Mouse (Mus musculus): Measurements from ENCODE around the gene Zfp978.
"Not testable (repeated sequence)": the region's sequence is repeated elsewhere in the genome, so short reads cannot be mapped to it uniquely, and the experiment has no call there.

Zfp978 gene

DNA sequence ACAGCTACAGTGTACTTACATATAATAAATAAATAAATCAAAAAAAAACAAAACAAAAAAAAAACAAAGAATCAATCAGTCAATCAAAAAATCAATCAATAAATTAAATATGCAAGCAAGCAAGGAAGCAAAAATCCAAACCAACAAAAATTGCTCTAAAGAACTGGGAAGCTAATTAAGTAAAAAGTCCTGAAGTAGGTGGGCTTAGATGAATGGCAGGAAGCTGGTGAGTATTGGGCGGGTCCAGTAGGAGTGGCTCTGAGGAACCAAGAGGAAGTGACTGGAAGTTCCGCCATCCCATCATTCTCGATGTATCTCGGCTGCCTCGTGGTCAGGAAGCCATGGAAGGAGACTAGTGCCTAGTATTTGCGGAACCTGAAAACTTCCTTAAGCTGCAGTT, at the start of gene Zfp978:
TSS of gene Zfp978 (plus strand) at position 301 of the 400 bp plus-strand sequence.
- in situ Hi-C loops (cut with MboI) = not testable (repeated sequence)

DNA sequence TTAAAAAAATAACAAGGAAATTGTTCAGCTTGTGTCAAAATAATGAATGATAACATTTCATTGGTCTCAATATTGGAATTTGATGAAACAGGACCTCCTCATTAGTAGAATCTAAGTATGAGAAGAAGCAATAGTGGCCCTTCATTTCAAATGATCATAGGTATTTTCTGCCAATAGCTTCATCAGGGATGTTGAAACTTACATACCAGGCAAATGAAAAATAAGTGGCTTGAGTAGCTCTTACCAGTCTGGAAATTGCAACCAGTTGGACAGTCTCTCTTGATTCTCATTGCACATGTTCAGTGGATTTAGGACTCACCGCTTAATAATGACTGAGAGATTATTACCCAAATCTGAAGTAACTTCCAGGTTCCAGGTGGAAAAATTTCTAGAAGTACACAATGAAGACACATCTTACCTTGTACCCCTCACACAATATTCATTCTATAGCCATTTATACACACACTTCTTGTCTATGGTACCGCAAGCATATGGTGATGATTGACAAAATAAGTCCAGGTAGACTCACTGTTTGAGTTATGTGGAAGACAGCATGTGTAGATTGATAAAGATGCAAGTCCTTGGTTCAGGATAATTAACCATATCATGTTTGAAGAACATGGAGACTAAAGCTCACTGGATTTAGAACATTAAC, 25.9 kb upstream of the Zfp978 start:
- in situ Hi-C loops (cut with MboI) = loop anchor here (25.0 kb wide), 1 partner anchor 1798 kb away; no protein-coding TSS in a partner anchor

DNA sequence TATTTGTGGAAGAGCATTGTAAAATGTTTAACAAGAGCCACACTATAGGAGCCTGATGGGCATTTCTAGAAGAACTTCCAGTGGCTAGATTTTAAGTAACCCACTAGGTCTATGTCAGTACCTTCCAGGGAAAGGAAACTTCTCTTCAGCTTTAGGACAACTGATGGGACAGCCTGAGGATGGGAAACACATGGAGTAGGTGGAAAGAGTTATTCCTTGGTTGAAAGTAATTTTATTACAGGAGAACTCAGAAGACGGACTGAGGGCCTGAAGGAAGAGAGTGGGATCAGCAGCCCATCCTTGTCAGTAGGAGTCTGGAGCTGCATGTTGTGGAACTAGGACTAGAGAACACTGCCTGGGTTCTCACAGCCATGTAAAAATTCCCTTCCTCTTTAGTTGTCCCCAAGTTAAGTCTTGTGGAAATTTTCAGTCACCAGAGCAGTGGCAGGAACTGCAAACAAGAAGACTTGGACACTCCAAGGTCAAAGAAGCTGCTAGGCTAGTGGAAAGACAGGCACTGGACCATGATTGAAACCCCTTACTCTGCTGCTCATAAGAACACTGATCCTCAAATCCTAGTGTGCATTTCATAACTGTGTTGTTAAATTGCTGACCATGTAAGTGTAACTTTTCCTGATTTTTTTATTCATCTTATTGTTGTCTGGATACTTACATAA, 25.3 kb upstream of the Zfp978 start:
- in situ Hi-C loops (cut with MboI) = loop anchor here (25.0 kb wide), 1 partner anchor 1799 kb away; no protein-coding TSS in a partner anchor

DNA sequence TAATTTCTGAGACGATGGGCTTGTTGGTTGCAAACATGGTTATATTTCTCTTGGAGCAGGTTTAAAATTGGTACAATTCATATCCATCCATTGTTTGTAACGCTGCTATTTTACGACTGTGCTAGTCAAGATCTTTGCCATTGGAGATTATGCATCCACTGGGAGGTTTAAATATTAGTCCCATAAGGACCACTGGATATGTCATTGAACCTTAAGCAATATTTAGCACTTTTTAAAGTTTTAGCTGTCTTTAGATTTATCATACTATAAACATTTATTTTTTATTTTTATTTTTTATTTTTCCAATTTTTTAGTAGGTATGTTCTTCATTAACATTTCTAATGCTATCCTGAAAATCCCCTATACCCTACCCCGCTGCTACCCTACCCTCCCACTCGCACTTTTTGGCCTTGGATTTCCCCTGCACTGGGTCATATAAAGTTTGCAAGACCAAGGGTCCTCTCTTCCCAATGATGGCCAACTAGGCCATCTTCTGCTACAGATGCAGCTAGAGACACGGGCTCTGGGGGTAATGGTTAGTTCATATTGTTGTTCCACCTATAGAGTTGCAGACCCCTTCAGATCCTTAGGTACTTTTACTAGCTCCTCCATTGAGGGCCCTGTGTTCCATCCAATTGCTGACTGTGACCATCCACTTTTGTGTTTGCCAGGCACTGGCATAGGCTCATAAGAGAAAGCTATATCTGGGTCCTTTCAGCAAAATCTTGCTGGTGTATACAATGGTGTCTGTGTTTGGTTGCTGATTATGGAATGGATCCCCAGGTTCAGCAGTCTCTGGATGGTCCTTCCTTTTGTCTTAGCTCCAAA, 24.5 kb upstream of the Zfp978 start:
- in situ Hi-C loops (cut with MboI) = loop anchor here (25.0 kb wide), 1 partner anchor 1799 kb away; no protein-coding TSS in a partner anchor

DNA sequence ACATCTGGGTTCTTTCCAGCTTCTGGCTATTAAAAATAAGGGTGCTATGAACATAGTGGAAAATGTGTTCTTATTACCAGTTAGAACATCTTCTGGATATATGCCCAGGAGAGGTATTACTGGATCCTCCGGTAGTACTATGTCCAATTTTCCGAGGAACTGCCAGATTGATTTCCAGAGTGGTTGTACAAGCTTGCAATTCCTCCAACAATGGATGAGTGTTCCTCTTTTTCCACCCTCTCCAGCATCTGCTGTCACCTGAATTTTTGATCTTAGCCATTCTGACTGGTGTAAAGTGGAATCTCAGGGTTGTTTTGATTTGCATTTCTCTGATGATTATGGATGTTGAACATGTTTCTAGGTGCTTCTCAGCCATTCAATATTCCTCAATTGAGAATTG, 23.6 kb upstream of the Zfp978 start:
- in situ Hi-C loops (cut with MboI) = loop anchor here (25.0 kb wide), 1 partner anchor 1800 kb away; no protein-coding TSS in a partner anchor

DNA sequence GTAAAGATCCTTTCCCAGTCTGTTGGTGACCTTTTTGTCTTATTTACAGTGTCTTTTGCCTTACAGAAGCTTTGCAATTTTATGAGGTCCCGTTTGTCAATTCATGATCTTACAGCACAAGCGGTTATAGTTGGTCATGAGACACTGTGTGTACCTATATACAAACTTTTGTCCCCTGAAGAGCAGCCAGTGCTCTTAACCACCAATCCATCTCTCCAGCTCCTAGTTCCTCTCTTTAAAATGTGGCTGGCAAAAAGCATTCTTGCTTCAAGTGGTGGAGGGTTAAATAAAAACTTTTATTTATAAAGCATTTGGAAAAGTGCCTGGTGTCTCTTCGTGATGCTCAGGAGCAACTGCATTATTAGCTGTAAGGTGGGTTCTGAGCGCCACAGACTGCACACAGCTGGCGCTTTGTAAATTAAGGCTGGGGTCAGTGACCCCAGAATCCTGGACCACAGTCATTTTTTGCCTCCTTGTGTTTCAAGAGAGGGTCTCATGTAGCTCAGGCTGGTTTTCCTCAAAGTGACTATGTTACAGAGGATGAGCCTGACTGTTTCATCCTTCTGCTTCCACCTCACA, 23.0 kb upstream of the Zfp978 start:
- in situ Hi-C loops (cut with MboI) = loop anchor here (25.0 kb wide), 1 partner anchor 1801 kb away; no protein-coding TSS in a partner anchor

DNA sequence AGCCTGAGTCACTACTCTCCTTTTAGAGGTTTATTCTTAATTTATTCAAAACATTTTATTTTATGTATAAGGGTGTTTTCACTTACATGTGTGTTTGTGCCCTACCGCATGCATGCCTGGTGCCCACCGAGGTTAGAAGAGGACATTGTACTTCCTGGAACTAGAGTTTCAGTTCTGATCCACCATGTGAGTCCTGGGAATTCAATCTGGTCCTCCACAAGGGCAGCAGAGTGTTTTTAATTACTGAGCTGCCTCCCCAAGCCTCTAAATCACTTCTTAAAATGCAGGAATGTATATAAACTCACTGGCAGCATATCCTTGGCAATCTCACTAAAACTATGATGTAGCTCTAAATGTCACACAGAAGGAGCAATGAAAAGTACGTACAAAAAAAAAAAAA, 22.4 kb upstream of the Zfp978 start:
- in situ Hi-C loops (cut with MboI) = loop anchor here (25.0 kb wide), 1 partner anchor 1801 kb away; no protein-coding TSS in a partner anchor

DNA sequence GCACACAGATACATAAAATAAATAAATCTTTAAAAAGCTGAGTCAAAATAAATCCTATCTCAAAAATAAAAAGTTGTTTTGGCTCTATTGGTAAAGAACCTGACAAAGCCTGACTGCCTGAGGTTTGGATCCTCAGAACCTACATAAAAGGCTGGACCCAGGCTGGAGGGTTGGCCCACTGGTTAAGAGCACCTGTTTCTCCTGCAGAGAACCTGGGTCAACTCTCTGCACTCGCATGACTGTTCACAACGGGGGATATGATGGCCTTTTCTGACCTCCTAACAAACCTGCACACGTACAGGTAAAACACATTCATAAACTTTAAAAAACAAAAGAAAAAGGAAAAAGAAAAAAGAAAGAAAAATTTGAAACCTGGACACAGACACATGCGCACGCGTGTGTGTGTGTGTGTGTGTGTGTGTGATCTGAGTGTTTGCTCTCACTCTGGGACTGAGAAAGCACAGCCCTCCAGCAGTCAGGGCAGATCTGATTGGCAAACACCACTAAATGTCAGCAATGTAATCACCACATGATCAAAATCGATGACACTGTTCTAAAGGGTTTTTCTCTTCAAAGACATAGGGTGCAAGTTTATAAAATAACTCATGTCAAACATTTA, 21.4 kb upstream of the Zfp978 start:
- in situ Hi-C loops (cut with MboI) = loop anchor here (25.0 kb wide), 1 partner anchor 1802 kb away; no protein-coding TSS in a partner anchor

DNA sequence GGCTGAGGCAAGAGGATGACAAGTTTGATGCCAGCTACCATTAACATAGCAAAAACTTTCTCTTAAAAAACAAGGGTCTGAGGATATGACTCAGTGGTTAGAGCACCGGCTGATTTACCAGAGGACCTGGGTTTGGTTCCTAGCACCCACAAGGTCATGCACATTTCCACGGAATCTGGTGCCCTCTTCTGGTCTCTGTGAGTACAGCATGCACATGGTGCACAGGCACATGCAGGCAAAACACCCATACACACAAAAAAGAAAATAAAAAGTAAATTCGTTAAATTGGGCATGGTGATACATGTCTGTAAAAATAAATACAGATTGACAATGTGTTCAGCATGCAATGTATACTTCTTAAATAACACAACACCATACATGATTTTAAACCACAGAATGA, 20.9 kb upstream of the Zfp978 start:
- in situ Hi-C loops (cut with MboI) = loop anchor here (25.0 kb wide), 1 partner anchor 1803 kb away; no protein-coding TSS in a partner anchor

DNA sequence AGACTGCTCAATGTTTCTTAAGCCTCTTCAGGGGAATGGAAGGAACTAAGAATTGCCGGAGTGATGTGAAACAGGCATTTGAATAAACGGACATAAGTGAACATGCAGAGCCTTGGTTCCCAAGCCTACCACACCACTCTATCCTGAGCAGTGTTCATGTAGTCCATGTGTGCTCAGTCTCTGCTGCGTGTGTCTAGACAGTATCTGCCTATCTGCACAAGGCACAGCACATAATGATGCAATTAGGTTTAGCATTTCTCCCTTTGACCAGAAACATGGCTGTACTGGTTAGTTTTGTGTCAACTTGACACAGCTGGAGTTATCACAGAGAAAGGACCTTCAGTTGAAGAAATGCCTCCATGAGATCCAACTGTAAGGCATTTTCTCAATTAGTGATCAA, 20.2 kb upstream of the Zfp978 start:
- in situ Hi-C loops (cut with MboI) = loop anchor here (25.0 kb wide), 1 partner anchor 1804 kb away; no protein-coding TSS in a partner anchor

DNA sequence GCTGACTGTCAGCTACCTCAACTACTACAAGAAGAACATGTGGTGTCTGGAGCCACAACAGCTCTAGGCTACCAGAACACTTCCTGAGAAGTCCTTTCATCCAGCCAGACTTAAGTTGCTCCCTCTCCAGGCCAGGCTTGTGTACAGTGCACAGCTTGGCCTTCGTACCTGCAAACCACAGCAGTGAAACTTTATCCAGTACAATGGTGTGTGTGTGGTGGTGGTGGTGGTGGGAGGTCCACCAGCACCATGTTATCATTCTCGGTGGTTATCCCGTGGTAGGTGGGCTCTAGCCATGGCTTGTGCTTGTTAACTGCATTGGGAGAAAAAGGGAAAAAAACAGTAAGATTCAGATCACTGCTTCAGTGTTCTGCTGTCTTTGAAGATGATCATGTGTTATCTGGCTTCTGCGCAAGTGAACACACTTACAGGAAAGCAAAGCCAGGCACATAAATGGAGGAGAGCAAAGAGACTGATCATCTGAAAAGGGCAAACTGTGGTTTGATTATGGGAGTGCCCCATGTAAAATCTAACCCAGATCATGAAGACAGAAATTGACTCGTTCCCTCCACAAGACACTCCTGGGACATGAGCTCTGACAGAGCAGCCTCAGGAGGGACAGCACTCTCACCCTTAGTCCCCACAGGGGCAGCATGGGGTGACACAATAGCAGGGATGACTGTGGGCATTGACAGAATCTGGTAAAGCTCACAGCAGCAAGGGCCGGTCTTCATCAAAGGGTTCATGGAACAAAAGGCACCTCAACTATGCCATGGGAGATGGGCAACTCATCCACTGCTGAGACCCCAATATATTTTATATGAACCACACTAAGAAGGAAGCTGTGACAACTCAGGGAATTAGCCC, 17.8 kb upstream of the Zfp978 start:
- in situ Hi-C loops (cut with MboI) = loop anchor here (25.0 kb wide), 1 partner anchor 1806 kb away; no protein-coding TSS in a partner anchor

DNA sequence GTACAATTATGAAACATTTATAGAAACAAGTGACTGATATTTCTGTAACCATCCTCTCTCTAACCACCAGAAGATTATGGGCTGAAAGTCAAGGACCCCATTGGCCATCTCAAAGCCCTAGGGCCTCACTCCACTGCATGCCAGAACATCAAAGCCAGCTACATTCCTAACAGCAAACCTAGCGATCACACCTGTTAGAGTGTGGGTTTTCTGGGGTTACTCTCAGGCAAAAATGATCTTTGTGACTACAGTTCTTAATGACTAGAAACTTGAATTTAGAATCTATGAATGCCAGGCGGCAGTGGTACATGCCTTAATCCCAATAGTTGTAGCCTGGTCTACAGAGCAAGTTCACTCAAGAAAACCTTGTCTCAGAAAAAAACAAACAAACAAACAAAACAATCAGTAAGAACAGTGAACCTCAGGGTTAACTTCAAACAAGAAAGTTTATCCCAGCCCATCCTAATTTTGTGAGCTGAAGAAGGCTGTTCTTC, 16.0 kb upstream of the Zfp978 start:
- in situ Hi-C loops (cut with MboI) = loop anchor here (25.0 kb wide), 1 partner anchor 1808 kb away; no protein-coding TSS in a partner anchor

DNA sequence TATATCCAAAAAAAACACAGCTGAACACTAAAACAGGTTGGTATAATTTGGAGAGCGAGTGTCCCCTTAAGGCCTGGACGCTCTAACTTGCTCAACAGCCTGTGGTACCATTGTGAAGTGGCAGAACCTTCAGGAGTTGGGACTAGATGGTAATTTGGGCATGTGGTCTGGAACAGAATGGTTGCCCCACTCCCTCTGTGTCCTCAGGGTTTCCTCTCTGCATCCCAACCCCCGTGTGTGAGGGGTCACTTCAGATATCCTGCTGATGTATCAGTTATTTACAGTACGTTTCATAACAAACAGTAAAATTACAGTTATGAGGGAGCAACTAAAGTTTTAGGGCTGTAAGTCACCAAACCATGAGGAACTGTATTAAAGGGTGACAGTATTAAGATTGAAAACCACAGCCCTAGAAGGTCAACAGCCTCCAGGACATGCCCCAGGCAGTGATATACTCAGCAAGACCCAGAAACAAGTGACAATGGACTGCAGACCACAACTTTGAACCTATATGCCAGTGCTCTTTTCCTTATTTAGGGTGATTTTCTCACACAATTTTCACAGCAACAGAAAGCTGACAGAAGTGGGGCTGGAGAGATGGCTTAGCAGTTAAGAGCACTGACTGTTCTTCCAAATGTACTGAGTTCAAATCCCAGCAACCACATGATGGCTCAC, 14.6 kb upstream of the Zfp978 start:
- in situ Hi-C loops (cut with MboI) = loop anchor here (25.0 kb wide), 1 partner anchor 1809 kb away; no protein-coding TSS in a partner anchor

DNA sequence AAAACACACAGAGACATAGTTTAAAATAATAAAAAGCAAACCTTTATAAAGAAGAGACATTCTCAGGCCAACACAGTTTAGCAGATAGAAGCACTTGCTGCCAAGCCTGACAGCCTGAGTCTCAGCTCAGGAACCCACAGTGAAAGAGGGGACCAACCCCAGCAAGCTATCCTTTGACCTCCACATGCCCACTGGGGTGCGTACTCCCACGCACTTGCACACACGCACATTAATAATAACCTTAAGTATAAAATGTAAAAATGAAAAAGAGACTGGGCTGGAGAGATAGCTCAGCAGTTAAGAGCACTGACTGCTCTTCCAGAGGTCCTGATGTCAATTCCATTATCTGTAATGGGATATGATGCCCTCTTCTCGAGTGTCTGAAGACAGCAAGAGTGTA, 13.8 kb upstream of the Zfp978 start:
- in situ Hi-C loops (cut with MboI) = loop anchor here (25.0 kb wide), 1 partner anchor 1810 kb away; no protein-coding TSS in a partner anchor

DNA sequence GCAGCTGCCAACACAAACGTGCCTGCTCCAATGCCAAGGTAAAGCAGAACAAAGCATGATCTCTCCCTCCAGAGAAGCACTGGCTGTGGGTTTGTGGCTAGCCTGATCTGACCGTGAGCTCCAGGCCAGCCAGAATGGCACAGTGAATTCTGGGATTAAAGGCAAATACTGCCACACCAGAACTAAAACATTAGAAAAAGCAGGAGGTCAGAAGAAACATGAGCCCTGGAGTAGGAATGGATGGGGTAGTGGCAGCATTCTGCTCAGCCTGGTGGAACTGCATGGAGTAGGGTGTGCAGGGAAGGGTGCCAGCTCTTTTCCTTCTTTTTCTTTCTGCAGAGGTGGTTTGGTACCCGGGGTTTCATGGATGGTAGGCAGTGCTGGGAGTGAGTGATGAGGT, 13.2 kb upstream of the Zfp978 start:
- in situ Hi-C loops (cut with MboI) = loop anchor here (25.0 kb wide), 1 partner anchor 1811 kb away; no protein-coding TSS in a partner anchor

DNA sequence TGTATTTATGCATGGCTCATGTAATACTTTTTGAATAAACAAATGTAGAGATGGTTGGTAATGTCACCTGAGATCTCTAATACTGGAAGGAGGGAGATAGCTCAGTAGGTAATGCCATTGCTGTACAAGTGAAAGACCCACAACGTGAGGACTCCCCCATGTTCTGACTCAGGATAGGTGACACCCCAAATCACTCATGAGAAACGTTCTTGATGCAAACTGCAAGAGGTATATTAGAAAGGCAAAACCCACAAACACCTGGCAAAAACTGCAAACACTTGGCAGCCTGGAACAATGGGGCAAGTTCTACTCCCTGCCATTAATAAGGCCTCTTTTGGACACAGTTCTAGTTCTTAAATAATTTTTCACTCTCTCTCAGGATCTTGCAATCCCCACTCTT, 12.7 kb upstream of the Zfp978 start:
- in situ Hi-C loops (cut with MboI) = loop anchor here (25.0 kb wide), 1 partner anchor 1811 kb away; no protein-coding TSS in a partner anchor

DNA sequence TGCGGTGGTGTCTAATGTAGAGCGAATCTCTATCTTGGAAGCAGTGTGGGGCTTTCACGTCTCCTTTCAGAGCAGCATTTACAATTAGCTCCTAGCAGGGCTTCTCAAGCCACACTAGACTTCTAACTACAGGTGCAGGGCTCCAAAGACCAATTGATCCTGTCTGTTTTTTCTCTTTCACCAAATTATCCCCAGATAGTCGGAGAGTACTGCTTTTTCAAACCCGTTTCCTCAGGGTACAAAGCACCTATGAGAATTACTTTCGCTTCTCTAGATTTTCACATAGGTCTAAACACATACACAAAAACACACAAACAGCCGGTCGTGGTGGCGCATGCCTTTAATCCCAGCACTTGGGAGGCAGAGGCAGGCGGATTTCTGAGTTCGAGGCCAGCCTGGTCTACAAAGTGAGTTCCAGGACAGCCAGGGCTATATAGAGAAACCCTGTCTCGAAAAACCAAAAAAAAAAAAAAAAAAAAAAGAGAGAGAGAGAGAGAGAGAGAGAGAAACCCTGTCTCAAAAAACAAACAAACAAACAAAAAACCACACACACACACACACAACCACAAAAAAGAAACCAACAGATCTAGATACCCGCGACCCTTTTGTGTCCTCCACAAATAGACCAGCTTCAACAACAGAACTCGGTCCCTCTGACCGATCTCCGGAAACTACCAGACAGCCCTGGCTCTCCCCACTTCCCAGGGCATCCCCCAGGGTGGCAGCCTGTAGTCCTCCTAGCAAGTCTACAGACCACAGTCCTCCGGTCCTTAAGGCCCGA, 12.0 kb upstream of the Zfp978 start:
- in situ Hi-C loops (cut with MboI) = loop anchor here (25.0 kb wide), 1 partner anchor 1812 kb away; no protein-coding TSS in a partner anchor
